Mouse (Mus musculus): ENCODE results near the gene Grin2b. TPM values are rescaled to one million over a fixed set of nuclear protein-coding genes. Genes with fewer than 3 reads are reported as not detected.

Grin2b gene
- total RNA-seq (2023), result not detected

DNA sequence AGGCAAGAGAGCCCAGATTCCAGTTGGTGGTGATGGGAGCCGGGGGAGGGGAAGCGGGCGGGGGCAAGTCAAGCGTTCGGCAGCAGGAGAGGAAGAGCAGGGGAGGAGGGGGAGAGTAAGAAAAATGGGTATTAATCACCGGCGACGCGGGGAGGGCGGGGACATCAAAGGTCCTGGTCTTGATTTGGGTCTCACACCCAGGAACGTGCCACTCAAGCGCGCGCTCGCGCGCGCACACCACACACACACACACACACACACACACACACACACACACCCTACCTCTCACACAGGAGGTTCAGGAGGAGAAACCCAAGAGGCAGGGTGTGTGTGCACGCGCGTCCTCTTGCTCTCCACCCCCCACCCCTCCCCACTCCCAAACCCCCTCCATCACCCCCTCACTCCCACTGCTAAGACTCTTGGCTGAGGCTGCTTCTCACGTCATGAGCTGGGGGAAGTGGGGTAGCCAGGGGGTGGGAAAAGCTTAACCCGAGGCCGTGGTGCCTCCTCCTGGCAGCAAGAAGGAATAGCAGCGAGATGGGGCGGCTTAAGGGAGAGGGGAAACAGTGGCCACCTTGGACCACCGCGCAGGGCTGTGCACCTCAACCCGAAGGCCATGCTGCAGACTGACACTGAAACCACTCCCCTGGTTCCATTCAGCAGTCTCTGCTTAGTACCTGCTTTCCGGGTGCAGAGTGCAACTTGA lies at the start of gene Grin2b:
TSS of gene Grin2b (minus strand) at position 321 of the 706 bp plus-strand sequence.

Other genes with a start within 250 kb of the Grin2b start
- gene Gm8994, start 154.0 kb upstream of the Grin2b start, total RNA-seq (2023), result not detected
- gene E330021D16Rik, start 242.1 kb upstream of the Grin2b start, total RNA-seq (2023), result not detected

All from T-cell, adult 66 days (primary cell).